Mouse (Mus musculus) layer of hippocampus, adult 9-10 months (tissue): ENCODE results near the gene Smim14.
A peak's percentile ranks its signal among the peaks of the same experiment; 100 is the strongest.
"Not testable (repeated sequence)": the region's sequence is repeated elsewhere in the genome, so short reads cannot be mapped to it uniquely, and the experiment has no call there.

Experiments used
- DNase-seq: peaks from one replicate; pipeline ENCODE4 v3.0.0; 2022; ENCODE audit warnings: low spot score

Smim14 gene

DNA sequence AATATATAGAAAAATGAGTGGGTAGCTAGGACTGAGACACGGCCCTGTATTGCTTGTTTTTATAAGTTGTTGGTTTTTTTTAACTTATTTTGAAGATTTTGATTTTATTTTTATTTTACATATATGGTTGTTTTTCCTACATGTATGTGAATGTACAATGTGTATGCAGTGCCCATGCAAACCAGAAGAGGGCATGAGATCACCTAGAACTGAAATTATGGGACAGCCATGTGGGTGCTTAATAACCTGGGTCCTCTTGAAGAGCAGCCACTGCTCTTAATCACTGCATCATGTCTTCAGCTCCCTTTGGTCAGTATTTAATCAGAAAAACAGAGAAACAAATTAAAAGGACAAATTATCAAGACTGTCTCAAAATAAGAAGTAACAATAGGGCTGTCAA, 15.2 kb downstream of the Smim14 start:
- no peak for DNase-seq

DNA sequence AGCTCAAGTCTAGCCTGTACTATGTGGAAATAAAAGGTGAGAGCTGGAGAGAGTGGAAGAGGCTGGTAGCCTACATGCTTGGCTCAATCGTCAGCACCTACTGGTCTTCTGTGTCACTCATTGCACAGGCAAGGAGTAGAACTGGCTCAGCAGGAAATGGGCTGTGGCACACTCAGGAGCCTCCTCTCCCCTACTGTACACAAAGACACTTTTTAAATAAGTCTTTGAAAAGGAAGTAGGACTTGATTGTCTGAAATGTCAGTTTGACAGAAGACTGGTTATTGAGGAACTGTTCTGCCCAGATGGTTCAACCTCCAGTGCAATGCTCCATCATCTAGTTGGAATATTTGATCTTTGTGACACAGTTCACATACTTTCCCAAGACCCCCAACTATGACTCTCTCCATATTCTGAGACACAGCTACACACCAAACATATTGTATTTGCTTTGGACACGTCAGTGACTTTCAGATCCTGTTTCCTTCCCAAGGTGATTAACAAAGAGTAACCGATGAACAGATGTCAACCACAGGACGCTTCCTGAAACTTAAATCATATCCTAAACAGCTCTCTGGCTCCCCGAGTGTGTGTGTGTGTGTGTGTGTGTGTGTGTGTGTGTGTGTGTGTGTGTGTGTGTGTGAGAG, 22.2 kb downstream of the Smim14 start:
- DNase-seq, result no peak

DNA sequence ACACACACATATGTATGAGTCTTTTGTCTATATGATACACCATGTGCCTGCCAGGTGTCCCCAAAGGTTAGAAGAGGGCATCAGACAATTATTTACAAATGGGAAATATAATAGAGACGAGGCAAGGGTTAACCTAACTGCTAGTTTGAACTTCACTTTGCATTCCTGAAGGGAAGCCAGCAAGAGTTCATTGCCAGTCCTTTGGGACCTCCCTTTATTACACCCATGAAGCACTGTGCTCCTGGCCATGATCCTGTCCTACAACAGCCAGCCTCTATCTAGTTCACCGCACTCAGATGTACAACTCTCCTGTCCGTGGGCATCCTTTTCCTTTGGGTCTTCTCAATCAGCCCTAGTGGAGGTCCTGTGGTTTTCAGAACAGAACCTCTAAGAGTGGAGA, 23.5 kb downstream of the Smim14 start:
- DNase-seq, result no peak

DNA sequence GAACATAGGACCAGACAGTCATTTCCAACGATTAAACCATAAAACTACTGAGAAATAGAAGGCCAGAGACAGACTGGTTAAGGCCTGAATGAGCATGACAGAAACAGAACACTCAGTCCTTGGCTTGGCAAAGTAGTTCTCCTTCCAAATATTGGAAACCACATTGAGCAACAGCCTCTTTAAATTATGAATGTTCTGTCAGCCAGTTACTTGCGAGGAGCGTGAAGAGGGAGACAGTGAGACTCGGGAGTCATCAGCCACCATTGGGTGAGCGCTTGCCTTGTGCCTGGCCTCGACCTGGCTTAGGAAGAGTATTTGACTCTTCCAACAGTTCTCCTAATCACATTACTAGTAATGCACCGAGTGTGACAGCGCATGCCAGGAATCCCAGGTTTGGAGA, 28.6 kb downstream of the Smim14 start:
- no peak for DNase-seq

DNA sequence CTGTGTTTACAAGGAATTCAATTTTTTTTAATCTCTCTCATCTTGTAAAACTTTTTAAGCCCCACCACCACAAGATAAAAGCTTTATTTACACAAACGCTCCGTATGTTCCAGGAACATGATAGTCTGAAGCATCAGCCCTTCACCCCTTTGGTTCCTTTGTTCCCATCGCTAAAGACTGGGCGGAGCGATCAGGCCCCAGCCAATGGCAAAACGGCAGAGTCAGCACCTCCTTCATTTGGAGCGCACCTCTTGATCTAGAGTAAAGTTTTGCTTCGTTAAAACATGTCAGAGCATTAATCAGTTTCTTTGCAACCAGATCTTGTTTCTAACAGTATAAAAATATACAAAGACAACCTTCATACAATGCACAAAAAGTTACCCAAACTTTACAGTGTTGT, 31.2 kb downstream of the Smim14 start:
- DNase-seq, result no peak

DNA sequence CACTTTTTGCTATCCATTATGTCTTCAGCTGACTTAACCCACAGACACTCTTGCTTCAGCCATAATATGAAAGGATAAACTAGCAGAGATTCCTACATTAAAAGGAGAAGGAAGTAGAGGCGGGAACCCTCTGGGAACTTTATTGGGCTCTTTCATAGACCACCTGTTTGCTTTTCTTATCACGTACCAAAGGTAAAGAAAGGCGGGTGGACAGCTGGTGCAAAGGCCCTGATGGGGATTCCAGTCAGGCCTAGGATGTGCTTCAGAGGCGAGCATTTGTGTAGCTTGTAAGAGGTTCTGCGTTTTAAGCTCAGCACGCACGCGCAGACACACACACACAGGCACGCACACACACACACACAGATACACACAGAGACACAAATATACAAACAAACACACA, 35.6 kb downstream of the Smim14 start:
- DNase-seq, result no peak

DNA sequence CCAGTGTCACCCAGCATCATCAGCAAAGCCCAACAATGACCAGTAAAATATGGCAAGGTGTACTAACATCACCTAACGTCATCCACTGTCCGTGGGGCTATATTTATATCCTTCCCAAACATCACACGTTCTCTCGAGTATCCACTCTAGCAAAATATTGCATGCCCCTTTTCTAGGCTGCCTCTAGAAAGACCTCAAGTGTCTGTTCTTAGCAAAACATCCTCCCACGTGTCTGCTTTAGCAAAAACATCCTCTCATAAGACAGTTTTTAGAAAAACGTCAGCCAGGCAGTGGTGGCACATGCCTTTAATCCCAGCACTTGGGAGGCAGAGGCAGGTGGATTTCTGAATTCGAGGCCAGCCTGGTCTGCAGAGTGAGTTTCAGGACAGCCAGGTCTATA, 36.8 kb downstream of the Smim14 start:
- no peak for DNase-seq

DNA sequence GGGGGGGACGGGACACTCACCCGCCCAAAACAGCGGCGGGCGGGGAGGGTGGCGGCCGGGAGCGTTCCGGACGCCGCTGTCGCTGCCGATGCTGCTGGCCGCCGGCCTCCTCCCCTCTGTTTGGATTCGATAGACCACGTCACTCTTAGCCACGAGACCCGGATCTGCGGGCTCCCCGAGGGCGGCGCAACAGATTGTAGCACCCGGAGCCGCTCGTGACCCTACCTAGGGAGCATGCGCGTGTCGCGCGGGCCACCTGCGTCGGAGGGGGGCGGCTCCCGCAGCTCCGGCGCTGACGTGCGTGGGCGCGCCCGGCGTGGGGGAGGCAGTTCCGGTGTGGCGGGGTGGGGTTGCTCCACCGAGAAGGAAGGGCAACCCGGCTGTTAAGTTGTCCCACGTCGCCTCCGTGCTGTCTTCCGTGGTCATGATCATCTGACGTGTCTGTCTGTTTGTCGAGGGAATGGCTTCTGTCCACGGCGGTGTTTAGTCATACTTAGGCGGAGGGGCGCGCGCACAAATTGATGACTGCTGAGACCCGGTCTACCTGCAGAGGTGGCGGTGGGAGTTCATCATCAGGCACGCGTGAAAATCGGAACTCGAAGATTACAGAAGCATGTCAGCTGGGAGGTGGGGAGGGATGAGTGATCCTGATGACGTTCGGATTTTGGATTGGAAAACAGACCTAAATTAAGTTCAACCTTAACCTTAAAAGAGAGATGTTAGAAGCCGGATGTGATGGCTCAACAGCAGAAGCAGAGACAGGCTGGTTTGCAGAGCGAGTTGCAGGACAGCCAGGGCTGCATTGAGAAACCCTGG, 44.1 kb downstream of the Smim14 start, which contains the start of gene Gm43552:
TSS of gene Gm43552 (minus strand) at position 118 of the 816 bp plus-strand sequence.
- peak; percentile 87 for DNase-seq

DNA sequence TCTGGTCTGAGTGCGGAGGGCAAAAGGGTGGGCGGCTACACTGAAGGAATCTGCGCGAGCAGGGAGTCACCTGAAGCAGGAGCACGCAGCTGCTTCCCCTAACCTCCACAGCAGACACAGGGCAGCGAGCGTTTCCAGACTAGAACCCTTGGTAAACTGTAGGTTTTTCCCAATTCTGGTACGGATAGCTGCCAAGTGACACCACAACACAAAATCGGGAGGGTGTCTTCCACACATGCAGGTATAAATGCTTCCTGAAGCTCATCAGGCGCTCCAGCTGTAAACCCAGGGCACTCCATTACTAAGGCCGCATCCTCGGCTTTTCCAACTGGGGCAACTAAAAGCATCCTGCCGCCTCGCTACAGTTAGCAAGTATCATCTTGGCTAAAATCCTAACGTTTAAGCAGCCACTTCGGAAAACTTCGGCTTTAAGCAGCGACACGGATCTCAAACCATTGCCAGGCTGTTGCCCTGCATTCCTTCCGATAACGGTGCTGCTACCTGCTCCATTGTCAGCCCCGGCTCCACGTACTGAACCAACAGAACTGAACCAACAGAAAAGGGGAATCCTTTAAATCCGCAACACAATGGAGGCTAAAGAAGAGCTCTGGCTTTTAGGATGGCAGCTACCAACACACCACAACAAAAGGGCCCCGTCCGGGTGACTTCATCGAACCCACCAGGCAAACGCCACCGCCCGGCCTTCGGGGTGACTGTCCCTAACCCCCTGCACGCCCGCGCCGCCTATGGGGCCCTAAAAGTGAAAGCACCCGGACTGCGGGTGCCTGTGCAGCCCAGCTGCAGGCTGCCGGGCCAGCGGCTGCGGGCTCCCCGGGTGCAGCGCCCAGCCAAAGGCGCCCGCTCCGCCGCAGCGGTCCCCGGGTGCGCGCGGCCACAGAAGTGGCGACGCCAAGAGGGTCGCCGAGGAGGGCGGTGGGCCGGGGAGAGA, 44.9 kb downstream of the Smim14 start:
- peak; percentile 33 for DNase-seq

DNA sequence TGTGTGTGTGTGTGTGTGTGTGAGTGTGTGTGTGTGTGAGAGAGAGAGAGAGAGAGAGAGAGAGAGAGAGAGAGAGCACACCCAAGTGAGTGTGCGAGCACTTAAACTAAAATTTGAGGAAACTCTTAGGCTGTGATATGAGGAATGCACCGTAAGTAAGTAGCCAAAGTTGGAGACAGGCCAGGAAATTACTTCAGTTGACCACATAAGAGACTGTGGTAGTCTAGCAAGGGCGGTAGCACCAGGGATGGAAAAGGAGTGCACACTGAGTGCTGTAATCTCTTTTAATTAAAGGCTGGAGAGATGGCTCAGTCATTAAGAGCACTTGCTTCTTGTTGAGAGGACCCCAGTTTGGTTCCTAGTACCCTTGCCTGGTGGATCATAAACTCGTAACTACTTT, 47.2 kb downstream of the Smim14 start:
- DNase-seq, result no peak

DNA sequence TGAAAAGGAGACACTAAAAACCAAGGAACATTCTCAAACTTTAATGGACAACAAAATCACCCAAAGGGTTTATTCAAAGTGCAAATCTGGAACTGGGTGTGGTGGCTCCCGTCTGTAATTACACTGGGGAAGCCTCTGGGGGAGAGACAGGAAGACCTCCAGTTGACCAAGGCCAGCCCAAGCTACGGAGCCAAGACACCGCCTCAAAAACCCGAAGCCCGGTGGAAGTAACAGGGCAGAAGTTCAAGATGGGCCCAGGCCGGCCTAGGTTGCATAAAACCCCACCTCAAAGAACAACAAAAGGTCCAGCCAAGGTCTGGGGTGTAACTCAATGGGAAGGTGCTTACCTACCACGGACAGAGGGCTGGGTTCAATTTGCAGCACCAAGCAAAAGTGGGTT, 48.3 kb downstream of the Smim14 start:
- no peak for DNase-seq

DNA sequence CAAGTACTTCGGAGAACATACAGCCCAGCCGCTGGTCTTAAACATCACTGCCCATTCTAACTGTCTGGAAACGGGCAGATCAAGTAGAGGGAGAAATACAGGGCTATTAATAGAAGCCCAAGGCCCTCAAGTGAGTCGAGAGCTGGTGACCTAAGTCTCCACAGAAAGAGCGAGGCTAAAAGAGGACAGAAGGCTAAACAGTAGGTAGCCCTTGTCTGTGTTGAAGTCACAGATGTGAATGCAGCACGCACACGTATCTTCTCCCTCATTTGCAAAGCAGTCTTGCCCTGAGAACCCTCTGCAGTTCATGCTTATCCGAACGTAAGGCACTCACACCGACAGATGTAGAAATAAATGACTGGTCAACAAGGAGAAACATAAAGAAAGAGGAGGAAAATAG, 49.6 kb downstream of the Smim14 start:
- DNase-seq, result no peak

DNA sequence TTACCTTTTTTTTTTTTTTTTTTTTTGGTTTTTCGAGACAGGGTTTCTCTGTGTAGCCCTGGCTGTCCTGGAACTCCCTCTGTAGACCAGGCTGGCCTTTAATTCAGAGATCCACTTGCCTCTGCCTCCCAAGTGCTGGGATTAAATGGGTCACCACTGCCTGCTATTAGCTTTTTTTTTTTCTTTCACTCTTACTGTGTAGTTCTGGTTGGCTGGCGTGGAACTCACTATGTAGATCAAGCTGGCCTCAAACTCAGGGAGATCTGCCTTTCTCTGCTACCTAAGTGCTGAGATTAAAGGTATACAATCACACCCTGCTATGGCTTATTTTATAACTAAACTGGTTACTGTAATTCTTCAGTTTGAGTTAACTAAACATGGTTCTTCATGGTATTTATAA, 50.5 kb downstream of the Smim14 start:
- DNase-seq, result no peak

DNA sequence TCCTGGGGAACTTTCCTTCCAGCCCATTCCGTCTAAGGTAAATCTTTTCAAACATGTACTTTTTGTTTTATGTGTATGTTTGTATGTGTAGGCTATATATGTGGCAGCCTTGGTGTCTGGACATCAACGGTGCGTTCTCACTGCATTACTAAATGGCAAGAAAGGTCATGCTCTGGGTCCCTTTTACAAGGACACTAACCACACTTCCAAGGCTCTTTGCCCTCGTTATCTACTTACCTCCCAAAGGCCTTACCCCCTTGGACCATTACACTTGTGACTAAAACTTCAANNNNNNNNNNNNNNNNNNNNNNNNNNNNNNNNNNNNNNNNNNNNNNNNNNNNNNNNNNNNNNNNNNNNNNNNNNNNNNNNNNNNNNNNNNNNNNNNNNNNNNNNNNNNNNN, 54.0 kb downstream of the Smim14 start:
- DNase-seq, result no peak

DNA sequence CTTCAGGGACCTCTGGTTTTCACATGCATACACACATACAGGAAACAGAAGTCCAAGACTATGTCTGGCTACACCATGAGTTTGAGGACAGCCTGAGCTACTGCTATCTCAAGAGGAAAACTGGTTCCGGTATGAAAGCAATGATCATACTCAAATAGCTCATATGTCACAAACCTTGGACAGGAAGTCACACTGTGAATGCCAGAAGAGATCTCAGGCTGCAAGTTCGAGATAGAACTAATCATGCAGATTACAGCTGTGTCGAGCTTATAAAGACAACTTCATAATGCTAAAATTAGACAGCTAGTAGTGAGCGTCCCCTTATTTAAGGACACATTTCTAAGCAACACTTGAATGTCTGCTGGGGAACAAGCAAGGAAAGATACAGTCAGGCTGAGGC, 56.5 kb downstream of the Smim14 start:
- DNase-seq, result no peak

DNA sequence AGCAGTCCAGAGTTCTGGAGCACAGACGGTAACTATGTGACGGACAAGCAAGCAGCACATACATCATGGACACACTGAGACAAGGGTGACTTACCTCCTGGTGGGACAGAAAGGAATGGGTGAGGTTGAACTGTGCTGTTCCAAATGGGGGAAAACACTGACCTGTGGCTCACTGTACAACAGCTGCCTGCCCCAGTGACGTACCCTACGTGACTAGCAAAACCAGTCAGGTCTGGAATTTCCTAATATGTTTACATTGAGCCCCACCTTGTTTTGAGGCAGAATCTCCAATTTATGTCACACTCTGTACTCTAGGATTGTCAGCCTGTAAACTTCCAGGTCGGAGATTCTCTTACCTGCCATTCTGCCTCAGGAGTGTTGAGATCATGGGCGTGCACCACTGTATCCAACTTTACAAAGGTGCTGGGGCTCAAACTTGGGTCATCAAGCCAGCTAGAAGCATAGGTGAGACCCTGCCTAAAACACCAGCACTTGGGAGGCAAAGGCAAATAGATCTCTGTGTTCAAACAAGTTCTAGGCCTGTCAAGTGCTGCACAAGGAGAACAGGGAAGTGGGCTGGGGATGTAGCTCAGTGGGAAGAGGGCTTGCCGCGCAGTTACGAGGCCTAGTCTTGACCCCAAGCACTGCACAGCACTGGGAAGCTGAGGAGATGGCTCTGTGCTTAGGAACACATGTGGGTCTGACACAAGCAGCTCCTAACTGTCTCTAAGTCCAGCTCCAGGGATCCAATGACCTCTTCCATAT, 57.1 kb downstream of the Smim14 start:
- no peak for DNase-seq

DNA sequence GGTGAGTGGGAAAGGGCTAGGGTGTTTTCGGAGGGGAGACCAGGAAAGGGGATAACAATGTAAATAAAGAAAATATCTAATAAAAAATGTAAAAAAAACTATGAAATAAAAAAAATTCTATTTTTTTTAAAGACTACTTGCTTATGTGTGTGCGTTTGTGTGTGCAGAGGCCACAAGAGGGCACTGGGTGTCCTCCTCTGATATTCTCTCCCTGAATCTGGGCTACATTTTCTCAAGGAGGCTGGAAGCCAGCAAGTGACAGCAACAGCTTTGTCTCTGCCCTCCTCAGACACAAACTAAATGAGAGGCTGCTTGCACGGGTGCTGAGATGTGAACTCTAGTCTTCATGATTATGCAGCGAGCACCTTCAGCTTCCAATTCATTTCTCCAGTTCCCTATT, 58.8 kb downstream of the Smim14 start:
- no peak for DNase-seq

DNA sequence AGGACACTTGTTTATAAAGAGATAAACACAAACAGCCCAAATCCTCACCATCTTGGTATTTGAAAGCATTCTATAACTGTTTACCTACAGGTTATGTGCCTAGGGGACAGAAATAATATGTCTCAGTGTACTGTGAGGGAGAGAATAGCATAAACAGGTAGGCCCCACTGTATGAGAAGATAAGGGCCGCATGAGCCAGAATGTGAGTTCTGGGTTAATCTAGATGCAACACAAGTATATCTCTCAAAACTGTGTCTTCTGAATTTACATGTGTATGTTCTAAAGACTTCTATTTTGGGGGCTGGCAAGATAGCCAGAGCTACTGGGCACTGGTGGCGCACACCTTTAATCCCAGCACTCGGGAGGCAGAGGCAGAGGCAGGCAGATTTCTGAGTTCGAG, 60.2 kb downstream of the Smim14 start:
- not testable (repeated sequence) for DNase-seq

DNA sequence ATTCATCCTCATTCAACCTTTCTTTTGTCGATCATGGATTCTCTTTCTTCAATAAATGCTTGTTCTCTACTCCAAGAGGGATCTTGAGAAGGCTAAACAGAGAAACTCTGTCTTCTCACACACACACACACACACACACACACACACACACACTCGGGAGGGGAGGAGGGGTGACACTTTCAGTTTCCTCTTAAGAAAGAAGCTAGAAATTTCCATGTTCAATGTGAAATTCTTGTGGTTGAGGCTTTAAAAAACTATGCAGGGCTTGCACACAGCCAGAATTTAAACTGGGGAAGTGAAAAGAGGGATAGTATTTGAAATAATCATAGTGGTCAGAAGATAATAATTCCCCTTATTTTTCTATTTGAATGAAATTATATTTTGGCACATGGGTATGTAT, 61.2 kb downstream of the Smim14 start:
- DNase-seq, result no peak

DNA sequence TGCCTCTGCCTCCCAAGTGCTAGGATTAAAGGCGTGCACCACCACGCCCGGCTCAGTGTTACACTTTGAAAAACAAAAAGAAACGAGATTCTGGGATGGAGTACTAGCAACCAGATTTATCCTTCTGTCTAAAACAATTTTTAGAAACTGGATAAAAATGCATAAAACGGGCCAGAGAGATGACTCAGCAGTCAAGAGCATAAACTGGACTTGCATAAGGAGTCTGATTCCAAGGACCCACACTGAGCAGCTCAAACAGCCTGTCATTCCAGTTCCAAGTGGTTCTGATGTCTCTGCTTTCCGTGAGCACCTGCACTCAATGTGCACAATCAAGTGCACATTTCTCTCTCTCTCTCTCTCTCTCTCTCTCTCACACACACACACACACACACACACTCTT, 67.2 kb downstream of the Smim14 start:
- DNase-seq, result no peak

DNA sequence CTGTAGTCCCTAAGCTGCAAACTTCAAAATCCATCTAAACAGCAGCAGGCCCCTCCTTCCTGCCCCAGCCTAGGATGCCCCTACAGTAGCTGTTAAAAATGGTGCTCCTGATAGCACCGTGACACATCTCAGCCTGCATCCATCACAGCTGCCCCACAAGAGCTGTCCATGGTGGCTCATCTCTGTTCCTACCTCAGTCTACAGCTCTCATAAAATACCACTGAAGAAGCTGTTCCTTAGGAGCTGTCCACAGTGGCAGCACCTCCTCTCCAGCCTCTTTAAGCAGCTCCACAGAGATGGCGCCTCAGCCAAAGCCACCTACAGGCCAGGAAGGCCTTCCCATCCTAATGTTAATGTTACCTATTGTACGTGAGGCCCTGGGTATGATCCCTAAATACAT, 70.1 kb downstream of the Smim14 start:
- no peak for DNase-seq

DNA sequence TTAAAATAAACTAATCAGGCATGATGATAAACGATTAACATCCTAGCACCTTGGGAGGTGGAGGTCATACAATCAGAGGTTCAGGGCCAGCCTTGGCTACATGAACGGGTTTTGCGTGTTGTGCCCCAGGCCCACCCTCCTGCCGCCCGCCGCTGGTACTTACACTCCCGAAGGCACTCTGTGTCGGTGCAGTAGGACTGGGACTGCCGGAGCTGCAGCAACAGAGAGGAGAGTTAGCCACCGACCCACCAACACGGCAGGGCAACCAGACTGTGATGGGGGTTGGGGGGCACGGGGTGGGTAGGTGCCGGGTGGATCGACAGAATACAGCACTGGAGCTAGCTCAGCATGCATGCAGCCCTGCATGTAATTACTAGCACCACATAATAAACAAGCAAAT, 76.6 kb downstream of the Smim14 start:
- no peak for DNase-seq
